Mouse (Mus musculus) stomach, embryonic 14.5 days (tissue): Measurements from ENCODE around the gene Cobll1. TPM values are rescaled to one million over a fixed set of nuclear protein-coding genes. Genes with fewer than 3 reads are reported as not detected.

Experiments
- ATAC-seq: fragments of 200-750 bp; cut with Nextera tagmentation; 2 replicates; pipeline ENCODE4 v1.8.0; 2017; ENCODE audit warnings: low read depth, moderate TSS enrichment; ENCODE audit not compliant: insufficient number of reproducible peaks, insufficient read depth, low FRiP score
- H3K27ac ChIP-seq: fragments of 300-500 bp; sonication (generic); 2 replicates; pipeline ENCODE4 v1.5.1; 2014; ENCODE audit warnings: mild to moderate bottlenecking, low read length, moderate library complexity, mixed read lengths
- H3K27me3 ChIP-seq: fragments of 300-500 bp; sonication (generic); 2 replicates; pipeline ENCODE4 v1.6.1; 2014; ENCODE audit warnings: low read length, control low read depth, mixed read lengths; ENCODE audit not compliant: control insufficient read depth, insufficient read depth
- H3K36me3 ChIP-seq: fragments of 300-500 bp; sonication (generic); 2 replicates; pipeline ENCODE4 v1.6.1; 2014; ENCODE audit warnings: mild to moderate bottlenecking, control low read depth, low read length, moderate library complexity, mixed read lengths; ENCODE audit not compliant: control insufficient read depth, insufficient read depth
- H3K4me1 ChIP-seq: fragments of 300-500 bp; sonication (generic); 2 replicates; pipeline ENCODE4 v1.6.1; 2014; ENCODE audit warnings: low read length, control low read depth, mixed read lengths; ENCODE audit not compliant: control insufficient read depth, insufficient read depth
- H3K4me2 ChIP-seq: fragments of 300-500 bp; sonication (generic); replicated peaks from 2 replicates; pipeline ENCODE4 v1.6.1; 2014; ENCODE audit warnings: low read depth, low read length, control low read depth
- H3K4me3 ChIP-seq: fragments of 300-500 bp; sonication (generic); 2 replicates; pipeline ENCODE4 v1.5.1; 2014; ENCODE audit warnings: low read depth, low read length, control low read depth
- H3K9ac ChIP-seq: fragments of 300-500 bp; sonication (generic); replicated peaks from 2 replicates; pipeline ENCODE4 v1.6.1; 2014; ENCODE audit warnings: low read depth, mild to moderate bottlenecking, control low read depth, low read length, moderate library complexity, mixed read lengths
- H3K9me3 ChIP-seq: fragments of 300-500 bp; sonication (generic); 2 replicates; pipeline ENCODE4 v1.6.1; 2016; ENCODE audit warnings: low read depth, low read length, control low read depth; ENCODE audit not compliant: control insufficient read depth
- WGBS: fragments of 180-500 bp; shearing (Covaris S2); extraction: QIAGEN DNeasy Blood & Tissue Kit; methylation state at CpG from one replicate; pipeline ENCODE4 v1.1.7; 2014; 5-methylcytosine and 5-hydroxymethylcytosine counted together
- polyA plus RNA-seq: library from polyadenylated mRNA; unstranded; fragments of >200 nt; fragmentation: Nextera tagmentation; extraction: Ambion mirVana; gene quantifications from 2 replicates; pipeline ENCODE4 v1.2.1, GENCODE M21; 2014

The Cobll1 gene
- polyA plus RNA-seq, 1 experiment from 2014 or later, result 17.2 TPM

- H3K36me3 ChIP-seq, result no peaks in the 10 kb centered on the region
- 0 out of 2 replicates have a peak, but pooled peaks cover 3% of the 10 kb centered on the region for H3K4me1 ChIP-seq
- no peak overlapping the region for H3K4me3 ChIP-seq
- no peak overlapping the region for H3K4me2 ChIP-seq
- H3K27me3 ChIP-seq, result no peaks in the 10 kb centered on the region
- H3K9ac ChIP-seq, result no peak overlapping the region
- ATAC-seq, result no peak
- H3K9me3 ChIP-seq, result no peaks in the 10 kb centered on the region
- 93% methylated on average over 2 of the region's 2 CpGs for WGBS
- H3K27ac ChIP-seq, result no peak overlapping the region
Measured at GRCm38 (mm10) chr2:65227898-65228290, 11.3 kb downstream of the Cobll1 start.

- no peaks in the 10 kb centered on the region for H3K27me3 ChIP-seq
- ATAC-seq, result no peak
- H3K4me3 ChIP-seq, result no peak overlapping the region
- no peak overlapping the region for H3K27ac ChIP-seq
- H3K9me3 ChIP-seq, result no peaks in the 10 kb centered on the region
- WGBS, result 86% methylated on average over 6 of the region's 6 CpGs
- no peaks in the 10 kb centered on the region for H3K36me3 ChIP-seq
- H3K4me2 ChIP-seq, result no peak overlapping the region
- H3K9ac ChIP-seq, result no peak overlapping the region
- 0 out of 2 replicates have a peak, but pooled peaks cover 3% of the 10 kb centered on the region for H3K4me1 ChIP-seq
Measured at GRCm38 (mm10) chr2:65227154-65227897, 11.9 kb downstream of the Cobll1 start.

- Histone ChIP-seq H3K27ac (no peak overlapping the region), H3K4me3 (no peak overlapping the region), H3K4me1 (no peaks in the 10 kb centered on the region), H3K9ac (no peak overlapping the region), H3K9me3 (no peaks in the 10 kb centered on the region), H3K27me3 (no peaks in the 10 kb centered on the region), H3K4me2 (no peak overlapping the region), H3K36me3 (no peaks in the 10 kb centered on the region)
- ATAC-seq, result no peak
- WGBS, result 88% methylated on average over 4 of the region's 4 CpGs
Measured at GRCm38 (mm10) chr2:65226494-65226893, 12.7 kb downstream of the Cobll1 start.

- Histone ChIP-seq H3K4me3 (no peak overlapping the region), H3K9ac (no peak overlapping the region), H3K36me3 (no peaks in the 10 kb centered on the region), H3K4me1 (no peaks in the 10 kb centered on the region), H3K27me3 (no peaks in the 10 kb centered on the region), H3K4me2 (no peak overlapping the region), H3K9me3 (no peaks in the 10 kb centered on the region), H3K27ac (no peak overlapping the region)
- no peak for ATAC-seq
- 55% methylated on average over 12 of the region's 12 CpGs for WGBS
Measured at GRCm38 (mm10) chr2:65223956-65224735, 15.1 kb downstream of the Cobll1 start.

GRCm38 (mm10) chr2:65223012-65223411 is 16.2 kb downstream of the Cobll1 start:
- no peaks in the 10 kb centered on the region for H3K9me3 ChIP-seq
- no peaks in the 10 kb centered on the region for H3K4me1 ChIP-seq
- no peaks in the 10 kb centered on the region for H3K27me3 ChIP-seq
- no peak overlapping the region for H3K4me3 ChIP-seq
- H3K9ac ChIP-seq, result no peak overlapping the region
- no peak overlapping the region for H3K27ac ChIP-seq
- H3K4me2 ChIP-seq, result no peak overlapping the region
- no peaks in the 10 kb centered on the region for H3K36me3 ChIP-seq
- ATAC-seq, result no peak
- WGBS, result 79% methylated on average over 8 of the region's 8 CpGs

GRCm38 (mm10) chr2:65221646-65222045 is 17.6 kb downstream of the Cobll1 start:
- no peak overlapping the region for H3K27ac ChIP-seq
- H3K4me3 ChIP-seq, result no peak overlapping the region
- H3K9ac ChIP-seq, result no peak overlapping the region
- no peaks in the 10 kb centered on the region for H3K4me1 ChIP-seq
- no peak overlapping the region for H3K4me2 ChIP-seq
- 66% methylated on average over 2 of the region's 2 CpGs for WGBS
- ATAC-seq, result no peak
- no peaks in the 10 kb centered on the region for H3K27me3 ChIP-seq
- no peaks in the 10 kb centered on the region for H3K36me3 ChIP-seq
- H3K9me3 ChIP-seq, result no peaks in the 10 kb centered on the region

- no peak for ATAC-seq
- Histone ChIP-seq H3K4me3 (no peak overlapping the region), H3K27me3 (no peaks in the 10 kb centered on the region), H3K36me3 (no peaks in the 10 kb centered on the region), H3K4me1 (no peaks in the 10 kb centered on the region), H3K27ac (no peak overlapping the region), H3K4me2 (no peak overlapping the region), H3K9ac (no peak overlapping the region), H3K9me3 (no peaks in the 10 kb centered on the region)
- 81% methylated on average over 1 of the region's 1 CpGs for WGBS
Measured at GRCm38 (mm10) chr2:65220563-65220962, 18.6 kb downstream of the Cobll1 start.

GRCm38 (mm10) chr2:65219375-65220135 is 19.6 kb downstream of the Cobll1 start:
- Histone ChIP-seq H3K27ac (no peak overlapping the region), H3K4me2 (no peak overlapping the region), H3K9me3 (no peaks in the 10 kb centered on the region), H3K27me3 (no peaks in the 10 kb centered on the region), H3K4me3 (no peak overlapping the region), H3K36me3 (no peaks in the 10 kb centered on the region), H3K4me1 (no peaks in the 10 kb centered on the region), H3K9ac (no peak overlapping the region)
- WGBS, result 67% methylated on average over 11 of the region's 11 CpGs
- no peak for ATAC-seq
